Mouse (Mus musculus): ENCODE results near the gene Clec18a.
"Not testable (repeated sequence)": the region's sequence is repeated elsewhere in the genome, so short reads cannot be mapped to it uniquely, and the experiment has no call there.

The Clec18a gene

DNA sequence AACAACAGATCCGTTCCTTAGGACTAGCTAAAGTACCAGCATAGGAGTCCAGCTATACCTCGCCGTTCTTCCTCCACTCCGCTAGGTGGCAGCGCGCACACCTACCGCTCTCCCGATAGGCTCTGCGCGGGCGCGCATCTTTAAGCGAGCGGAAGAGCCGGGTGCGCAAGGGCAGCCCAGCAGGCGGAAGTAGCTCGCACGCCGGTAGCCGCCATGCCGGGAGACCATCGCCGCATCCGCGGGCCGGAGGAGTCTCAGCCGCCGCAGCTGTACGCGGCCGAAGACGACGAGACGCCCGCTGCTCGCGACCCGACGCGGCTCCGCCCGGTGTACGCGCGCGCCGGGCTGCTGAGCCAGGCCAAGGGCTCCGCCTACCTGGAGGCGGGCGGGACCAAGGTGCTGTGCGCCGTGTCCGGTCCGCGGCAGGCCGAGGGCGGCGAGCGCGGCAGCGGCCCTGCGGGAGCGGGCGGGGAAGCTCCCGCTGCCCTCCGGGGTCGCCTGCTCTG lies 36.0 kb downstream of the Clec18a start, which contains the start of gene Exosc6:
Gene Exosc6 (plus strand): TSS at position 182 of the 506 bp plus-strand sequence.
- DNase-seq (ENCODE audit: low spot score), result peak; percentile 67

DNA sequence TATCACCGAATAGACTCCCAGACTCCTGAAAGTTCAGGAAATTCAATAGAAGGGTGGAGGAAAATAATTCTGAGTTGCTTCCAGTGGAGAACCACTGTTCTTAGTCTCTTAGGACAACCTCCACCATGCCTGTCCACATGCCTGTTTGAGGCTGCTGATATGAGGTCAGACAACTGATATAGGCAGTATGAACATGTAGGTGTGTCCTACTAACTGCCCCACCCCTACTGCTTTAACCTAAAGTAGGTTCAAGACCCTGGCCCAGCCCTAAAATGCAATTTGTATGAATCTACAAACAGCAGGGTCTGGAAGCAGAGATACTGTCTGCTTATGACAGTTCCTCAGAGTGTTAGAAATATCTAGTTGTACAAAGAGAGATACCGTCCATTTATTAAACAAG lies 36.6 kb downstream of the Clec18a start:
- no peak for DNase-seq (ENCODE audit: low spot score)

DNA sequence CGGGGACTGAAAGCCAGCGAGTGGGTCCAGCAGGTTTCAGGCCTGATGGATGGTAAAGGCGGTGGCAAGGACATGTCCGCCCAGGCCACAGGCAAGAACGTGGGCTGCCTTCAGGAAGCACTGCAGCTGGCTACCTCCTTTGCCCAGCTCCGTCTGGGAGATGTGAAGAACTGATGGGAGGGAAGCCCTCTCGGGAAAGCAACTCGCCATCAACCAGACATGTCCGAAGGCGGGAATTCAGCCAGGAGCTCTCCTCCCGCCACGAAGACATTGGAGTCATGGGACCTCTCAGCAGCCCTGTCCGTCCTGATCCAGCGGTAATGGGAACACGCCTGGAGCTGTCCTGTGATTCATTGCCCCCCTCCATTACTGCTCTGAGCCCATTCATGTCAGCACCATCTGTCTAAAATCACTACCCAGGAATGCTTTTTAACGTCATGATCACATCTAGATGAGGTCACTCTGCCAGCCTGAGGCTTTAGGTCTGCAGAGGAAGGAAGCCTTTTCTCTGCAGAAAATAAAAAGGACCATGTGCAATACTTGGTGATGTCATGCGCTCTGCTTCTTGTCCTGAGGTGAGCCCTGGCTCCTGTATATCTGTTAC lies 37.1 kb downstream of the Clec18a start:
- no peak for DNase-seq (ENCODE audit: low spot score)

DNA sequence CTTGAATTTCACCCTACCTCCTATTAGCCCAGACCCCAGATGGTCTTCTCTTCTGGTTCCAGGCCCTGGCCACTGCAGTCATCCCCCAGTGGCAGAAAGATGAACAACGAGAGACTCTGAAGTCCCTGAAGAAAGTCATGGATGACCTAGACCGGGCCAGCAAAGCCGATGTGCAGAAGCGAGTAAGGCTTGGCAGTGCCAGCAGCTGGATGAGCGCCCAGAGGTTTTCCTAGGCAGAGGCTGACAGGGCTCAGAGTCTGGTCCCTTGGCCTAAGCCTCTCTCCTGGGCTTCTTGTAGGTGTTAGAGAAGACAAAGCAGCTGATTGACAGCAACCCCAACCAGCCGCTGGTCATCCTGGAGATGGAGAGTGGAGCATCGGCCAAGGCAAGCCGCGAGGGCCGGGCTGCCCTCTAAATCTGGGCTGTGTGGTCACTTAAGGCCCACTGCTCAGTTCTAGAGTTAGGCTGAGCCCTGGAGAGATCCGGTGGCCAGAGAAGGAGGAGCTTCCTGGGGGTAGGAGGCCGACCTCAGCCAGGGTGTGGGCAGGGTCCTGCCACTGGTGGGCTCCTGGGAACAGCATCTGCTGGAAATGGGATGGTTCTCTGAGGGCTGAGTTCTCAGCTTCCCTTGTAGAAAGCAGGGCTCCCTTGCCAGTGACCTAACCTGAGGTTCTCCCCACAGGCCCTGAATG lies 38.3 kb downstream of the Clec18a start:
- DNase-seq (ENCODE audit: low spot score), result no peak

GRCm38 (mm10) chr8:111049106-111049505 lies 43.1 kb downstream of the Clec18a start:
- no peak for DNase-seq (ENCODE audit: low spot score)

DNA sequence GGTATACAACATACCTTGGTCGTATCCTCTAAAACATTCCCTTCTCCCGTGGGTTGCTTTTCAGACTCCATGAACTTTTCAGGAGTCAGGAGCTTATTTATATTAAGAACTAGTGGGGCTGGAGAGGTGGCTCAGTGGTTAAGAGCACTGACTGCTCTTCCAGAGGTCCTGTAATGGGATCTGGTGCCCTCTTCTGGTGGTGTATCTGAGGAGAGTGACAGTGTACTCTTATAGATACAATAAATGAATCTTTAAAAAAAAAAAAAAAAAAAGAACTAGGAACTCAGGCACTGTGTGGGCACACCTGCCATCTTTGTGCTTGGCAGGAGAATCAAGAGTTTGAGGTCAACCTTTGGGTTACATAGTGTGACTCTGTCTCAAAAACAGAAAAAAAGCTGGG lies 43.5 kb downstream of the Clec18a start:
- DNase-seq (ENCODE audit: low spot score), result no peak

- DNase-seq (ENCODE audit: low spot score), result no peak
Observed at GRCm38 (mm10) chr8:111044003-111044734, 48.1 kb downstream of the Clec18a start.

DNA sequence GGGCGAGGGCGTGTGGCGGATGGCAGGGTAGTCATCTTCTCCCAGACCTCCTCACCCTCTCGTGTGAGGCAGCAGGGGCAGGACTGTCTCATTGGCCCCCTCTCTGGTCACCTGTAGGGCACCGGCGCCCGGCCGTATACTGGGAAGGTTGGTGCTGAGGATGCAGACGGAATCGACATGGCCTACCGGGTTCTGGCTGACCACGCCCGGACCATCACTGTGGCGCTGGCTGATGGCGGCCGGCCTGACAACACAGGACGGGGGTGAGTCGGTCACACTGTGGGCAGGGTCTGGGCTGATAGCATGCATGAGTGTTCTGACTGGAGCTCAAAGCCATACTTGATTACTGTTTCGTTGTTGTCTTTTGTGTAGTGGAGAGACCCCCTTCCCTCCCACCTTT lies 49.7 kb downstream of the Clec18a start:
- DNase-seq (ENCODE audit: low spot score), result no peak

GRCm38 (mm10) chr8:111036591-111036990 lies 55.6 kb downstream of the Clec18a start:
- DNase-seq (ENCODE audit: low spot score), result no peak

GRCm38 (mm10) chr8:111034276-111034675 lies 58.0 kb downstream of the Clec18a start:
- no peak for DNase-seq (ENCODE audit: low spot score)

DNA sequence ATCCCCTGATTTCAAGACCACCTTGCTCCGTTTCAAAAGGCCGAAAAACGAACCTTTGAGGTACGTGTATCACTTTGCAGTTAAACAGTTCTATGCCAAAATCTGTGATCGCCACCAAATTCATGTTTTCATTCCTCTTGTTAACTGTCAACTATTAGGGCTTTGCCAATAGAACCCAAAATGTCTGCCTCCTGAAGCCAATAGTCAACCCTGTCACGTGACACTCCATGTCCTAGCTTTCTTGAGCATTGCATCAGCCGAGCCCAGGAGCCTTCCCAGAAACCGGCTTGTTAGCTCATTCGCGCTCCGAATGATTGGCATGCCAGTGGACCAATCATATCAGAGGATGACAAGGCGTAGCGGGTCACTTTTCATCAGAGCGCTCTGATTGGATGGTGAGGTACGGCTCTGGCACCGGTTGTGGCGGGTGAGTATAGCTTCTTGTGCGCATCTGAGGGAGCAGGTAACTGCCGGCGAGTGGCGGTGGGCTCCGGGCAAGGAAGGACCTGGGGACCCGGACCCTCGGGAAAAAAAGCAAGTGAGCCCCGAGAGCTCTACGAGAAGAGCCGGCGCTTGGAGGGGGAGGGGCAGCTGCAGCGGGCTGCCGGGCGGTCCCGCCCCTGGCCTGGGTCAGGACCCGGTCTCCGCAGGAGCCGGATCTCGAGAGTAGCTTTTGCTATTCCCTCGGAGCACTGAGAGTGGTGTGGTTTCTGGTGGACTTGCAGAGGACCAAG lies 58.6 kb downstream of the Clec18a start:
- peak; percentile 88 for DNase-seq (ENCODE audit: low spot score)

- no peak for DNase-seq (ENCODE audit: low spot score)
Observed at GRCm38 (mm10) chr8:111032916-111033315, 59.3 kb downstream of the Clec18a start, which contains the start of gene Aars. Aars (plus strand) TSS chr8:111033144.

GRCm38 (mm10) chr8:111031572-111031971 lies 60.7 kb downstream of the Clec18a start, which contains the start of gene Ddx19b:
Ddx19b (minus strand) TSS chr8:111031751.
- DNase-seq (ENCODE audit: low spot score), result no peak

DNA sequence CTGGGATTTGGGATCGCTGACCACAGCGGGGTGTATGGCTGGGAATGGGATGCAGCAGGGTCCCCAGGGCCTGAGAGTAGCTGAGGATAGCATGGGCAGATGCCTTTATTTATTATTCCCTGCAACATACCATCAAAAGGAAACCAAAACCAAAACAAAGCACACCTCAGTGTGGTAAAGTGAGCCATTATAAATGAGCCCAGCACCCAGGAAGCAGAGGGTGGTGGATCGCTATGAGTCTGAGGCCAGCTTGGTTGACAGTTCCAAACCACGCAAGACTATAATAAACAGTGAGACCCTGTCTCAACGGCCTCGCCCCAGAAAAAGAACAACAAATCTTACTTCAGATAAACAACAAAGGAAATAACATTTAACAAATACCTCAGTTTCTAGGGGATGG lies 62.2 kb downstream of the Clec18a start:
- no peak for DNase-seq (ENCODE audit: low spot score)

- no peak for DNase-seq (ENCODE audit: low spot score)
Observed at GRCm38 (mm10) chr8:111029589-111029988, 62.6 kb downstream of the Clec18a start.

DNA sequence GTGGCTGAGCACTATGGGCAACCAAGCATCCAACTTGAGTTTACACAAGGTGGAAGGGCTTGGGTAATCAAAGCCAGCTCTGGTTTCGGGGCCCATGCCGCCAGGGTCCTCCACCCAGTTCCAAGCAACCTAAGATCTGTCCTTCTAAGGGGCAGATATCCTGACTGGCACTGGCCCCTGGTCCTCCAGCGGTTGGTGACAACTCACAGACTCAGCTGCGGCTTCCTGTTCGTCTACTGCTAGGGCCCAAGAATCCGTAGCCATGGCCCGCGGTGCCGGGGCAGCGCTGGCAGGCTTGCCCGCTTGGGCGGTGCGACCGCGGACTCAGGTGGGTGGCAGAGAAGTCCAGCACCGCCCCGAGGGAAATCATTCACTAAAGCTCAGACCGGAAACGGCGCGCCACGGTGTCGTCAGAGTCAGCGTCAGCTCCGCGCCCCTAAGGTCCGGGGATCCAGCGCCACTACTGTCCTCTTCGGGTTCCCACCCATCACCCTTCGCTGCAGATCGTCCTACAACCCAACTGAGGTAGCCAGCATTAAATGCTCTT lies 64.8 kb downstream of the Clec18a start:
- DNase-seq (ENCODE audit: low spot score), result peak; percentile 58

GRCm38 (mm10) chr8:111026609-111027008 lies 65.6 kb downstream of the Clec18a start:
- DNase-seq (ENCODE audit: low spot score), result not testable (repeated sequence)

DNA sequence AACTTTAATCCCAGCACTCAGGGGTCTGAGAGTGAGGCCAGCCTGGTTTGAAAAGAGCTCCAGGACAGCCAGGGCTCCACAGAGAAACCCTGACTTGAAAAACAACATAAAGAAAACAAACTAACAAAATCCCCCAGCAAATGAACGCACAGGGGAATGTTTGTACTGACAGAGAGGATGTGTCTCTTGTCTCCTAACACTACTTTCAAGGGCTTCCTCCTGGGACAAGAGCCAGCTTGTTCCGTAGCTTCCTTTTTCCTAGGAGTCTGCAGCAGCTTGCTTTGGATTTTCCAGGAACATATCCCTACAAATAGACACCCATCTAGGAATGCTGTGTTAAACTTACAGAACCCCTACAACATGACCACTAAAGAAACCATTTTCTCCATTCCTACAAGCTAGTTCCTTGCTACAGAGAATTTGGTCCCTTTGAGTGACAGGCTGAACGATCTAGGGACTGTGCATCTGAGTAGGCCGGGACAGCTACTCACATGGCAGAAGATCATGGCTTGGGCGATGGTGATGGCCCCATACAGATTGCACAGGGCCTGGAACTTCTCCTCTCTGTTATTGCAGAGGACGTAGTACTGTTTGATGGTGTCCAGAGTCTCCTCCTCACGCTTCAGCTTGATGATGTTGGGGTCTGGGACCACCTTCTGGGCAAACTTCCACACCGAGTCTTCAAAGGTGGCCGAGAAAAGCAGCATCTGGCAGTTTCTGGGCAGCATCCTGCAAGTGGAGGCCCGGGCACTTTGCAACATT lies 81.8 kb downstream of the Clec18a start:
- not testable (repeated sequence) for DNase-seq (ENCODE audit: low spot score)
